Mouse (Mus musculus) layer of hippocampus, adult 9-11 months (tissue): ENCODE data around the gene Mok.
A peak's percentile ranks its signal among the peaks of the same experiment; 100 is the strongest.

ENCODE experiments used
- DNase-seq: peaks from one replicate; pipeline ENCODE4 v3.0.0; 2022

Mok gene

DNA sequence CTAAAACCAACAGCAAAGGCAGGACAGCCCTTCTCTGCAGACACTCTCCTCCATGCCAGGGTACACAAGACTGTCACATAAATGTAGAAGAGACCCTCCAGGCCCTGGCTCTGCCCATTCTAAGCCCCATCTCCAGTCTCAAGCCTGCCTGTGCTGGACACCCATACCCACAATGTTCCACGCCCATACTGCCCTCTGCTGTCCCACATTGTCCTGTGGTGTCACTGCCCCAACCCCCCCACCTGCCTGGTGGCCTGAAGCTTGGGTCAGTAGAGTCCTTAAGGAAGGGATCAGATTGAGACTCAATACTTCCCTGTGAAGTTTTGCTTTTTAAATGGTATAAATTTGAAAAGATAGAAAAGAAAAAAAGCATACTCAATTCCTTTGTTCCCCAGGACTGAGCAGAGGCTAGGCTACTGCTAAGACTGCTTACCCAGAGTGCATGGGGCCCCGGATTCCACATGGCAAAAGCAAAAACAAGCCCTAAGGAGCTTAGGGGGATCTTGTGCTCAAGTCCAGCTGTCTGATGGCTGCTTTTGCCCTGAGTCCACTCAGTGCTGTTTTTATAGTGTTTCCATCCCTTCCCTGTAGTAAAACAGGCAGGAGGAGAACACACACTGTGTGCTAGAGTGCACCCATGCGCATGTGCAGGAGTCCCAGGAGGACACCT lies 34.3 kb downstream of the Mok start:
- peak; percentile 54 for DNase-seq

DNA sequence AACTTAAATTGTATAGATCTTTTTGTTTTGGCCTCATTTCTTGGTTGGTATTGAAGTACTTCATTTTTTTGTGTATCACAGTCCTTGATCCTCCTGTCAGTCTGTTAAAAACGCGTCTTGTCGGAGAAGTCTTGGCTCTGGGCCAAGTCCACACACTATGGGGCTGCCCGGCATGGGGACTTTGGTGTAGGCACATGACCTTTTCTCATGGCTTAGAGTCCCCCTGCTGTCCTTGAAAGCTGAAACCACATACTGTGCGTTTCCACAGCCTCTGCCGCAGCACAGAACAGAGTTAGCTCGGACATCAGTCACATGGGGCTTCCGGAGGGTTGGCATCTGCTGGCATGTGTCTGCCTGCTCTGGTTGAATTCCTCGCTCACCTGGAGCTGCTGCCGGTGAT lies 36.5 kb downstream of the Mok start:
- no peak for DNase-seq

DNA sequence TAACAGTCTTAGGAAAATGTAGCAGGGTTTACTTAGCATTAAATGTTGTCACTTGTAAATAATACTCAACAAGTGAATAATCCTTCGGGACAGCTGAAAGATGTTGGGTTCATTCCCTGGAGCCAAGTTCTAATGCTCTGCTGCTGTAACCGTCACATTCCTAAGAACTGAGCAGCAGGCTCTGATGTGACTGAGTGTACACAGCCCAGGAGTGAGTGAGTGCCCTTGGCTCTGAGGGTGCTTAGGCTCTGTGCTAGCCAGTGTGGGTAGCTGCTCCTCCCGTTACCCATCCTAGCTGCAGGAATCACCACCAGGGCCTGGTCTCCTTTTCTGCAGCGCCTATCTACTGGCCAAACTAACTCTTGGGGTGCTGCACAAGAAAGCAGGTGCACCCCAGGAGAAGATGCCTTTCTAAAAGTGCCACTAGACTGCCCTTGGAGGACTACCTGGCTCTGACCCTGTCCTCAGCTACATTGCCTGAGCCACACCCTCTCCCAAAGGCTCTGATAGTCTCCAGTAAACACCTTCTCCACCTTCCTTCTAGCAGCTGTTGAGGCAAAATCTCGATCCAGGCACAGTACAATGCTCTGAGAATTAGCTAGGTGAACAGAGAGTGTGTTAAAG lies 38.0 kb downstream of the Mok start:
- DNase-seq = no peak

DNA sequence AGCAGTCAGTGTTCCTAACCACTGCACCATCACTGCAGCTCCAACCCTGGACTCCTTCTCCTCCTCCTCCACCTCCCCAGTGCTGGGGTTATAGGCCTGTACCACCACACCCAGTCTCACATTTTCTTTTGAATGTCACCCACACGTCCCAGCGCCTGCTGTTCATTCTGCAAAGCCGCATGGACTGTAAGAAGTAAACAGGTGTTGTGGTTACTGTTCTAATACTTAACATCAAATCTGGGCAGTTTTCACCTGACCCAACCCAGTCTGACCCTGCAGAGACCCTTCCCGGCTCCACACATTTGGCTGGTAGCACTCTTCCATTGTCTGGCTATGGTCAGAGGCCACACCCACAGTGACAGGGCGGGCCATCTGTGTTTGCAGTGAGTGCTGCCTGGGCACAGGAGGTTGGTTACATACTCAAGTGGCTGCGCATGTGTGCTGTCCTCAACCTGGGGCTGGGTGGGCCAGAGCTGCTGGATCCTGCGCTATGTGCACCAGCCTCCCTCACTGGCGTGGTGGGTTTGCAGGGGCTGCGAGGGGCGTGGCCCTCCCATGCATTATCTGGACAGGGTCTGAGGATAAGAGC lies 38.8 kb downstream of the Mok start:
- no peak for DNase-seq

- DNase-seq = no peak
Observed at GRCm38 (mm10) chr12:110799226-110799625, 41.5 kb downstream of the Mok start.

- no peak for DNase-seq
Observed at GRCm38 (mm10) chr12:110797842-110798431, 42.8 kb downstream of the Mok start.

DNA sequence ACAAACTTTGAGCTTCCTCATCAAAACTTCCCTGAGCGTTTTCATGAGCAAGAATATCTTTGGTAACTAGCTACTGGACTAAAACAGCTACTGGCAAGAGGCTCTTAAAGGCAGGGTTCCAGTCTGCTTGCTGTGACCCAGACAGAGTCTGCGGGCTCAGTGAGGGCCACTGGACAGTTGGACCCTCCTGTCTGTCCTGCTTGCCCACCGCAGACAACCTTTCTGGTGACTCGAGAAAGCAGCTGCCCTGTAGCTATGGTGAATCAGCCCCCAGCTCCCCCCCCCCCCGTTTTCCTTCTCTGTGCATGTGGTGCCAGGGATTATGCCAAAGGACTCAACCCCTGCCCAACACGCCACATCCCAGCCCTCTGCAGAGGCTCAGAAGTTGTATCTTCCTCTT lies 43.5 kb downstream of the Mok start:
- no peak for DNase-seq

- DNase-seq = no peak
Observed at GRCm38 (mm10) chr12:110796748-110797147, 44.0 kb downstream of the Mok start.

DNA sequence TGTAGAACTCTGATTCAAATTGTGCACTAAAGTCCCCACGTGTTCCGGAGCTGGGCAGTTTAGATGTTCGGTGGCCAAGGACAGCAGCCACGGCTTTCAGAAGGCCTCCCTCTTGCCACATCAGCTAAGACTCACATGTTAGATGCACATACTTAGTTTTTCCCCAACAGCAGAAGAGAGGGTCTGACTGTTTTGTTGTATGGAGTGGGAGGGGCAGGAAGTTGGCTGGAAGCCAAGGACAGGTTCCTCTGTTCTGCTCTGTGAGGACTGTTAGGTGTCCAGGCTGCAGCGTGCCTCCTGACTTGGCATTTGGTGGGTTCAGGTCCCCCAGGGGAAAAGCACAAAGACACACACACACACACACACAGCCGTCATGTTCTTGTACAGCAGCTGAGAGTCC lies 45.7 kb downstream of the Mok start:
- no peak for DNase-seq

DNA sequence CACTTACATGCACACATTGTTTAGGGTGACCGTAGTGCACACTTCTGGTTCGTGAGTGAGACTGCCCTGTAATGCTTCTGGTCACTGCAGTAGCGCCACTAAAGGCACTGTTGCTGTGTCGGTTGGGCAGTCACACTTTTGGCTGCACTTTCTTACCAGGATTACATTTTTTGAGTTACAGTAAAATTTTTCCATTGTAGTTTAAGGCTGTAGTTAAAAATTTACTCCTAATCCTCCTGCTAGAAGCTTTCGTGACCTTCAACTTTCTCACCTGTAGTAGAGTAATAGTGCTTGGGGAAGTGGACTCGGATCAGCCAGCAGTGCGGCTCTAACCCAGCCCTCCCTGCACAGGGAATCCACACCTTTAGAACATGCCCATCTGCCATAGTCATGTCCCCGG lies 49.7 kb downstream of the Mok start:
- DNase-seq = no peak

DNA sequence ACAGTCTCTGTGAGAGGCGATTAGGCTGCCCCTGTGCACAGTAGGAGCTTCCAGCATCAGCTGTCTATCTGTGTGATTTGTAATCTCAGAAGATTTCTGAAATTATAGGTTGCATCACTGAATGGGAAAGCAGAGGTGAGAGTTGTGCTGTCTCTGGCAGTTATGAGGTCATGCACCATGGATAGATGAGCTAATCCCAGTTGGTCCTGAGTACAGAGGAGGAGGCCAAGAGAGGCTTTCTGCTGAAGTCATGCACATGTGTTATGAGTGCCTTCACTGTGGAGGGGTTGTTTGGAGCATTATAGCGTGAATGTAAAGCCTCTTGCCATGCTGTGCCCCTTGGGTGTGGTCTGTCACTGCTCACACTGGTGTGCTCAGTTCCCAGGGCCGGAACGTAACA lies 50.2 kb downstream of the Mok start:
- DNase-seq = no peak

- DNase-seq = no peak
Observed at GRCm38 (mm10) chr12:110786243-110786642, 54.5 kb downstream of the Mok start.

- DNase-seq = no peak
Observed at GRCm38 (mm10) chr12:110784211-110784610, 56.5 kb downstream of the Mok start.

GRCm38 (mm10) chr12:110782278-110782677 lies 58.5 kb downstream of the Mok start:
- no peak for DNase-seq

DNA sequence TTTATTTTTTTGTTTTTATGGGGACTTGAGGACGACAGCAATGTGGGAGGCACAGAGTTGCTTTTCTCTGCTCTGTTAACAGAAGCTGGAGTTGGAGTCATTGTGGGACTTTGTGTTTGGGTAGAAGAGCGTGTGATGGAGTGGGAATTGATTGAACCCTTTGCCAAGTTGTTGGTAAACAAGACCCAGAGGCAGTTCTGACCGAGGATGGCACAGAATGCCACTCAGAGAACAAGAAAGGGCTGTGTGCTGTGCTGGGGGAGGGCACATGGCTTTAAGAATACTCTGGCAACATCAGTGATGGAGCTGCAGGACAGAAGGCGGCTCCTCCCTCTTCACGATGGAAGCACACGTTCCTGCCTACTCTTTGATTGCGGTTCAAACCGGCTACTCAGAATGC lies 59.6 kb downstream of the Mok start:
- DNase-seq = peak; percentile 84

- DNase-seq = no peak
Observed at GRCm38 (mm10) chr12:110779296-110779695, 61.4 kb downstream of the Mok start.

- no peak for DNase-seq
Observed at GRCm38 (mm10) chr12:110777853-110778252, 62.9 kb downstream of the Mok start.

DNA sequence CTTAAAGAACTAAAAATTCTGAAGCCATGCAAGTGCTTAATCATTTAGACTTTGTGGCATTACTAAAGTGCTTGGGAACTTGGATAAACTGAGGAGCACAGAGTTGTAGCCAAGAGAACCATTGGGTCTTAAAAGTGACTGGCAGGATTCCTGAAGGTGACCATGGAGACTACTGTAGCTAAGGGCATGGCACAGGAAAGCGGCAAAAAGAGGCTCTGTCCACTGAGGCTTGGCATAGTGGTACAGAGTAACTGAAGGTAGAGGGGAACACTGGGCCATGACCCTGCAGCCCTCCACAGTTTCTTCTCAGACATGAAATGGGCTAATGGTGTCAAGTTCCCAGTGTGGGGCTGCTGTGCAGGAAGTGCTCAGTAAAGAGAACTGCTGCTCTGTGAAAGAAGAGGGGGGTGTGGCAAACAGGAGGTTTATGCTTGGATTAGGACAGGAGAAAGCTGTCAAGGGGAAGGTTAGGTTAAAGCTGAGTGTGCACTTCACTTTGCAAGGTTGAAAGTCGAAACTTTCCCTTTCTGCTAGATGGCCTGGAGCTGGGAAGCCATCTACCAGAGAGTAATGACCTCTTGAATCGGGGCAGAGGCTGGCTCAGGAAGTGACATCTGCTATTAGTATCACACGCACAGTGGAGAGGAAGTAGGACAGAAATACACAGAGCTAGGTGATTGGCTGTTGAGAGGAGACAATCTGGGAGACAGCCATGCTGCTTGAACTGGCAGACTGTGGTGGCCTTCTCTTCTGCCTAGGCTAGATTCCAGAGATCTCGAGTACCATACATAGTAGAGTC lies 64.9 kb downstream of the Mok start:
- no peak for DNase-seq

- no peak for DNase-seq
Observed at GRCm38 (mm10) chr12:110771961-110772360, 68.8 kb downstream of the Mok start.

- DNase-seq = no peak
Observed at GRCm38 (mm10) chr12:110770479-110771247, 70.1 kb downstream of the Mok start.

DNA sequence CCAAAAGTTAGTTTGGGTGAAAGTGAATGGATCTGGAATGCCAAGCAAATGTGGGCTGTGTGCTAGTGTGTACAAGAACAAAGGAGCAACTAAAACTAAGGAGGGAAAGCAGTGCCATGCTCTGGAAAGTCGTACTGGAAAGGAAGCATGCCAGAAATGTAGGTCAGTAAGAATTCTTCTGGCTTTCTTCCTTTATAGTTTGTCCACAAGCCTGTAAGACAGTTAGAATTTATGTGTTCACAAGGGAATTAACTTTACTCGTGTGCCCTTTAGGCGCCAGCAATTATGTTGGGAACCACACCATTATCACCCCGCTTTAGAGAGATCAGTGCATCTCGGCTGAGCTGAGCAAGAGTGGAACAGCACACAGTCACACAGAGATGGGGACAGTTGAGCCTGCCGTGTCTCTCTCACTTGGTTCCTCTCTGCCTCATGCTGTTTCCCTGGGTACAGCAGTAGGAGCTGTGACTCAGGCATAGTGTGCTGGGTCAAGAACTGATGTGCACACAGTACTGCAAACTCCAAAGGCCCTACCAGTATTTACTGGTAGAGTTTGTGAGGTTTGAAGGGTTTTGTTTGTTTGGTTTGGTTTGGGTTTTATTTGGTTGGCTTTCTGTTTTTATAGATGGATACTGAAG lies 71.0 kb downstream of the Mok start:
- DNase-seq = no peak

- no peak for DNase-seq
Observed at GRCm38 (mm10) chr12:110768562-110768961, 72.2 kb downstream of the Mok start.
